Mouse (Mus musculus): ENCODE measurements around the gene Pfdn6.

The Pfdn6 gene

GRCm38 (mm10) chr17:33940206-33940805, at the start of gene Pfdn6, which contains the start of gene Wdr46:
Gene Pfdn6, minus strand, starts transcription at chr17:33940343.
Gene Wdr46, plus strand, starts transcription at chr17:33940660.
- peak; percentile 67 to 79 for DNase-seq (ENCODE audit: low spot score in 2 of 2)

GRCm38 (mm10) chr17:33982136-33982535, 42.0 kb upstream of the Pfdn6 start:
- DNase-seq (ENCODE audit: low spot score in 2 of 2): peak in 1 of 2 experiments; percentile 54

GRCm38 (mm10) chr17:33981192-33981909, 41.2 kb upstream of the Pfdn6 start:
- DNase-seq (ENCODE audit: low spot score in 2 of 2): peak; percentile 59 to 72

- no peak for DNase-seq (ENCODE audit: low spot score in 2 of 2)
Observed at GRCm38 (mm10) chr17:33980181-33981035, 40.3 kb upstream of the Pfdn6 start.

GRCm38 (mm10) chr17:33979512-33980050, 39.4 kb upstream of the Pfdn6 start:
- DNase-seq (ENCODE audit: low spot score in 2 of 2): no peak

- DNase-seq (ENCODE audit: low spot score in 2 of 2): no peak
Observed at GRCm38 (mm10) chr17:33978631-33979031, 38.5 kb upstream of the Pfdn6 start.

- no peak for DNase-seq (ENCODE audit: low spot score in 2 of 2)
Observed at GRCm38 (mm10) chr17:33977861-33978557, 37.9 kb upstream of the Pfdn6 start.

GRCm38 (mm10) chr17:33973572-33973971, 33.4 kb upstream of the Pfdn6 start:
- DNase-seq (ENCODE audit: low spot score in 2 of 2): no peak

GRCm38 (mm10) chr17:33972691-33973090, 32.5 kb upstream of the Pfdn6 start:
- DNase-seq (ENCODE audit: low spot score in 2 of 2): no peak

- no peak for DNase-seq (ENCODE audit: low spot score in 2 of 2)
Observed at GRCm38 (mm10) chr17:33969394-33969793, 29.3 kb upstream of the Pfdn6 start.

GRCm38 (mm10) chr17:33968927-33969326, 28.8 kb upstream of the Pfdn6 start:
- no peak for DNase-seq (ENCODE audit: low spot score in 2 of 2)

GRCm38 (mm10) chr17:33968489-33968888, 28.3 kb upstream of the Pfdn6 start:
- DNase-seq (ENCODE audit: low spot score in 2 of 2): peak; percentile 69 to 70

GRCm38 (mm10) chr17:33965846-33966550, 25.9 kb upstream of the Pfdn6 start:
- DNase-seq (ENCODE audit: low spot score in 2 of 2): no peak

GRCm38 (mm10) chr17:33965082-33965845, 25.1 kb upstream of the Pfdn6 start:
- no peak for DNase-seq (ENCODE audit: low spot score in 2 of 2)

- no peak for DNase-seq (ENCODE audit: low spot score in 2 of 2)
Observed at GRCm38 (mm10) chr17:33962876-33963275, 22.7 kb upstream of the Pfdn6 start.

GRCm38 (mm10) chr17:33959948-33960347, 19.8 kb upstream of the Pfdn6 start:
- no peak for DNase-seq (ENCODE audit: low spot score in 2 of 2)

GRCm38 (mm10) chr17:33959135-33959534, 19.0 kb upstream of the Pfdn6 start:
- DNase-seq (ENCODE audit: low spot score in 2 of 2): no peak

- no peak for DNase-seq (ENCODE audit: low spot score in 2 of 2)
Observed at GRCm38 (mm10) chr17:33958451-33958850, 18.3 kb upstream of the Pfdn6 start.

GRCm38 (mm10) chr17:33957493-33957892, 17.4 kb upstream of the Pfdn6 start:
- no peak for DNase-seq (ENCODE audit: low spot score in 2 of 2)

GRCm38 (mm10) chr17:33956336-33956735, 16.2 kb upstream of the Pfdn6 start:
- no peak for DNase-seq (ENCODE audit: low spot score in 2 of 2)
